Mouse (Mus musculus): Measurements from ENCODE around the gene Olfr1318. TPM values are rescaled to one million over a fixed set of nuclear protein-coding genes. Genes with fewer than 3 reads are reported as not detected.

The Olfr1318 gene
- not detected in 2 replicates for polyA plus RNA-seq (2016; fragmentation: Nextera tagmentation; extraction: Ambion mirVana)

DNA sequence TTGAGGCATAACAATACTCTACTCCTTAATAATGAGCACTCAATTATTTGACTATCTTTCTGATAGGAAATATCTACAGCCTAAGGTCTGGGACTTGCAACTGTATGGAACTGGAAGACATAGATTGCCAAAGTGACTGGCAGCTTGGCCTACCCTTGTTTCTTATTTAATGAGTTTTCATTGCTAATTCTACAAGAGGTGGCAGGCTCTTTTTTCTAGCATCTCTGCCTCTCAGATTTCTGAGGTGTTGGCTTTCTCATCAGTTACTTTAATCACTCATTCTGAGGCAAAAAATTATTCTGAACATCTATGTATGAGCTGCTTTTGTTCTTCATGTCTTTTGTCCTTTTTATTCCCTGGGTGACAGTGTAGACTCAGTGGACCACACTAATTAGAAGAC is at the start of gene Olfr1318:
Gene Olfr1318, plus strand, starts transcription at position 301 of the 400 bp plus-strand sequence.
- no peaks in the 10 kb centered on the region for H3K27me3 ChIP-seq (ENCODE audit: low read depth, poor library complexity, severe bottlenecking)
- no peaks in the 10 kb centered on the region for H3K9me3 ChIP-seq (replicated peaks)
- no peak within 1 kb of the TSS for H3K27ac ChIP-seq (replicated peaks)
- H3K4me1 ChIP-seq, result no peaks in the 10 kb centered on the region
- H3K36me3 ChIP-seq, result no peaks in the 10 kb centered on the region
- DNase-seq (ENCODE audit: low spot score), result no peak
- H3K4me3 ChIP-seq, result no peak within 1 kb of the TSS

DNA sequence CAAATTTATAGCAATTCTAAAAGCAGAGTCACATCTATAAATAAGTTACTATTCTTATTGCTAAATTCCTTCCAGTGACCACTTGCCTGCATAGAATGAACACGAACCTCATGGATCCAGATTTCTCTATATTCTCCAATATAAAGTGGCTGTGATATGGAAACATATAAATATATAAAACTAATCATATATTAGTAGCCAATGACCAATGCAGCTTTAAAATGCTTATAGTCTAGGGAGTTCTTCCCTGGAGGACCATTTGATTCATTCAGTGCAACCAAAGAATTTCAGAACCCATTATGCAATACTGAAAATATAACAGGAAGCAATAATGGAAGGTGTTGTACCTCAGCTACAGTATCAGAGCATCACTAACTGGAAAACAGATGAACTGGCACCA is 38.7 kb upstream of the Olfr1318 start, which contains the start of gene Olfr1315-ps1:
Gene Olfr1315-ps1, minus strand, starts transcription at position 101 of the 400 bp plus-strand sequence.
- Histone ChIP-seq H3K4me1 (no peaks in the 10 kb centered on the region), H3K36me3 (no peaks in the 10 kb centered on the region), H3K27ac (replicated peaks) (no peak within 1 kb of the TSS), H3K9me3 (replicated peaks) (no peaks in the 10 kb centered on the region), H3K27me3 (ENCODE audit: low read depth, poor library complexity, severe bottlenecking) (no peaks in the 10 kb centered on the region), H3K4me3 (no peak within 1 kb of the TSS)
- DNase-seq (ENCODE audit: low spot score), result no peak
- 74% methylated on average over 1 of the region's 1 CpGs for WGBS

DNA sequence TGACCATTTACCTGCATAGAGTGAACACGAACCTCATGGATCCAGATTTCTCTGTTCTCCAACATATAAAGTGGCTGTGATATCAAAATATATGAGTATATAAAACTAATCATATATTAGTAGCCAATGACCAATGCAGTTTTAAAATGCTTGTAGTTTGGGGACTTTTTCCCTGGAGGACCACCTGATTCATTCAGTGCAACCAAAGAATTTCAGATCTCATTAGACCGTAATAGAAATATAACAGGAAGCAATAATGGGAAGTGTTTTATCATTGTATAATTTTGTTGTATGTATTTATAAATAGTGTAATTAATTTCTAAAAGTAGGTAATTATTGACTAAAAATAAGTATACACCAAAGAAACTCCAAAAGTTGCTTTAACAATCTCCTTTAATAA is 19.1 kb upstream of the Olfr1318 start, which contains the start of gene Olfr1316:
Gene Olfr1316, minus strand, starts transcription at position 101 of the 400 bp plus-strand sequence.
- WGBS, result 81% methylated on average over 2 of the region's 2 CpGs
- H3K27me3 ChIP-seq (ENCODE audit: low read depth, poor library complexity, severe bottlenecking), result no peaks in the 10 kb centered on the region
- DNase-seq (ENCODE audit: low spot score), result no peak
- no peaks in the 10 kb centered on the region for H3K4me1 ChIP-seq
- H3K9me3 ChIP-seq (replicated peaks), result no peaks in the 10 kb centered on the region
- H3K4me3 ChIP-seq, result no peak within 1 kb of the TSS
- H3K27ac ChIP-seq (replicated peaks), result no peak within 1 kb of the TSS
- no peaks in the 10 kb centered on the region for H3K36me3 ChIP-seq

DNA sequence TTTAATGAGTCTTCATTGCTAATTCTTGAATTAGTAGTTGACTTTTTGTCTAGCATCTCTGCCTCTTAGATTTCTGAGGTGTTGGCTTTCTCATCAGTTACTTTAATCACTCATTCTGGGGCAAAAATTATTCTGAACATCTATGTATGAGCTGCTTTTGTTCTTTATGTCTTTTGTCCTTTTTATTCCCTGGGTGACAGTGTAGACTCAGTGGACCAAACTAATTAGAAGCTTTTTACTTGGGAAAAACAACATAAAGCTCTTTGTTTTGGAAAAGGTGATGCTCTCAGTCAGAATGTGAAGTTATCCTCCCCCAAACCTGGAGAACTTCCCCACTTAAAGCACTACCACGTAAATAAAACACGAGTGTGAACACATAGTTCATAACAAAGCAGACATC is 14.0 kb upstream of the Olfr1318 start, which contains the start of gene Olfr1317:
Gene Olfr1317, plus strand, starts transcription at position 301 of the 400 bp plus-strand sequence.
- Histone ChIP-seq H3K36me3 (no peaks in the 10 kb centered on the region), H3K9me3 (replicated peaks) (no peaks in the 10 kb centered on the region), H3K4me3 (no peak within 1 kb of the TSS), H3K4me1 (no peaks in the 10 kb centered on the region), H3K27ac (replicated peaks) (no peak within 1 kb of the TSS), H3K27me3 (ENCODE audit: low read depth, poor library complexity, severe bottlenecking) (no peaks in the 10 kb centered on the region)
- 70% methylated on average over 2 of the region's 2 CpGs for WGBS
- no peak for DNase-seq (ENCODE audit: low spot score)

DNA sequence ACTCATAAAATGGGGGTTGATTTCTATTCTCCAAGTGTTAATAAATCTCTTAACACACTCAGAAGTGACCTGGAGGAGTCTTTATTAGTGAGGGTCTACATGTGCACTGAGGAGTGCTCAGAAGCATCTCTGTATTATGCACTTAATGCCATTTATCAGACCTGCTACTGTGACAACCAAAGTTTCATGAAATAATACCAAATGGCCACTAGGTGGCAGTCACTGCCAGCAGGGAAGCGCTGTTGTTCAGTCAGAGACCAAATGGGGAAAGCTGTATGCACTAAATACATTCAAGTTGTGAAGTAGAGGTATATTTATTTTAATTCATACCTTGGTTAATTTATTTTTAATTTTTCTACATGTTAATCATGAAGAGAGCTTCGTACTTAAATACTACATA is 42.9 kb downstream of the Olfr1318 start:
- 3% methylated on average over 2 of the region's 2 CpGs for WGBS
- Histone ChIP-seq H3K27me3 (ENCODE audit: low read depth, poor library complexity, severe bottlenecking) (no peaks in the 10 kb centered on the region), H3K4me3 (no peak overlapping the region), H3K4me1 (no peaks in the 10 kb centered on the region), H3K27ac (replicated peaks) (no peak overlapping the region), H3K36me3 (no peaks in the 10 kb centered on the region), H3K9me3 (replicated peaks) (no peaks in the 10 kb centered on the region)
- no peak for DNase-seq (ENCODE audit: low spot score)

DNA sequence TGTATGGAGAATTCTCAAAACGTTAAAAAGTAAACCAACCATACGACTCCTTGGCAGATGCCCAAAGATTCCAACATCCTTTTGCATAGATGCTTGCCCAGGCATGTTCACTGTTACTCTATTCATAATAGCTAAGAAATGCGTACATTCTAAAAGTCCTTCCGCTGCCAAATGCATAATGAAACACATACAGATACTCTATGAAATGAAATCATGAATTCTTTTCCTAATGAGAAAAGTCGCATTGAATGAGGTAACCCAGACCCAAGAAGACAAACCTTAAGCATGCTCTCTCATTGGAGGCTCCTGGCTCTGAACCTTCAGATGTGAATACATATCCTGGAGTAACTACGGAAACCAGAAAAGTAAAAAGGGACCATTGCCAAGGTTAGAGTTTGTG is 49.1 kb downstream of the Olfr1318 start:
- WGBS, result 81% methylated on average over 6 of the region's 6 CpGs
- H3K27ac ChIP-seq (replicated peaks), result no peak overlapping the region
- DNase-seq (ENCODE audit: low spot score), result no peak

More for the DNA sequence above, 49.1 kb downstream of the Olfr1318 start:
- Histone ChIP-seq H3K36me3 (no peaks in the 10 kb centered on the region), H3K9me3 (replicated peaks) (no peaks in the 10 kb centered on the region), H3K4me1 (no peaks in the 10 kb centered on the region), H3K27me3 (ENCODE audit: low read depth, poor library complexity, severe bottlenecking) (no peaks in the 10 kb centered on the region), H3K4me3 (no peak overlapping the region)

Other genes starting within 250 kb of the Olfr1318 start
- gene Olfr1306, start 237.9 kb upstream of the Olfr1318 start, polyA plus RNA-seq (2016; fragmentation: Nextera tagmentation; extraction: Ambion mirVana), result not detected in 2 replicates
- gene Olfr1307, start 204.8 kb upstream of the Olfr1318 start, polyA plus RNA-seq (2016; fragmentation: Nextera tagmentation; extraction: Ambion mirVana), result not detected in 2 replicates
- gene Olfr1308, start 189.3 kb upstream of the Olfr1318 start, polyA plus RNA-seq (2016; fragmentation: Nextera tagmentation; extraction: Ambion mirVana), result not detected in 2 replicates
- gene Olfr1309, start 163.9 kb upstream of the Olfr1318 start, polyA plus RNA-seq (2016; fragmentation: Nextera tagmentation; extraction: Ambion mirVana), result not detected in 2 replicates
- gene Olfr1310, start 141.5 kb upstream of the Olfr1318 start, polyA plus RNA-seq (2016; fragmentation: Nextera tagmentation; extraction: Ambion mirVana), result not detected in 2 replicates
- not detected in 2 replicates for gene Olfr1311, start 129.8 kb upstream of the Olfr1318 start, polyA plus RNA-seq (2016; fragmentation: Nextera tagmentation; extraction: Ambion mirVana)
- gene Olfr1312, start 104.0 kb upstream of the Olfr1318 start, polyA plus RNA-seq (2016; fragmentation: Nextera tagmentation; extraction: Ambion mirVana), result not detected in 2 replicates
- gene Olfr1313, start 76.4 kb upstream of the Olfr1318 start, polyA plus RNA-seq (2016; fragmentation: Nextera tagmentation; extraction: Ambion mirVana), result not detected in 2 replicates
- gene Olfr1314, start 57.4 kb upstream of the Olfr1318 start, polyA plus RNA-seq (2016; fragmentation: Nextera tagmentation; extraction: Ambion mirVana), result not detected in 2 replicates
- gene Olfr1315-ps1, start 38.8 kb upstream of the Olfr1318 start, polyA plus RNA-seq (2016; fragmentation: Nextera tagmentation; extraction: Ambion mirVana), result not detected in 2 replicates
- not detected in 2 replicates for gene Olfr1316, start 19.2 kb upstream of the Olfr1318 start, polyA plus RNA-seq (2016; fragmentation: Nextera tagmentation; extraction: Ambion mirVana)
- gene Olfr1317, start 13.9 kb upstream of the Olfr1318 start, polyA plus RNA-seq (2016; fragmentation: Nextera tagmentation; extraction: Ambion mirVana), result not detected in 2 replicates
- 11.4 and 13.7 TPM in 2 replicates for gene Lpcat4, start 85.3 kb downstream of the Olfr1318 start, polyA plus RNA-seq (2016; fragmentation: Nextera tagmentation; extraction: Ambion mirVana)
- gene Nutm1, start 105.1 kb downstream of the Olfr1318 start, polyA plus RNA-seq (2016; fragmentation: Nextera tagmentation; extraction: Ambion mirVana), result 0.02 TPM in 1 of 2 replicates, not detected in the other
- 178 and 211 TPM in 2 replicates for gene Nop10, start 107.7 kb downstream of the Olfr1318 start, polyA plus RNA-seq (2016; fragmentation: Nextera tagmentation; extraction: Ambion mirVana)
- 7.4 and 11.3 TPM in 2 replicates for gene Slc12a6, start 111.6 kb downstream of the Olfr1318 start, polyA plus RNA-seq (2016; fragmentation: Nextera tagmentation; extraction: Ambion mirVana)
- 0.04 TPM in 1 of 2 replicates, not detected in the other for gene Gm21985, start 112.1 kb downstream of the Olfr1318 start, polyA plus RNA-seq (2016; fragmentation: Nextera tagmentation; extraction: Ambion mirVana)
- 121 and 125 TPM in 2 replicates for gene Emc4, start 213.8 kb downstream of the Olfr1318 start, polyA plus RNA-seq (2016; fragmentation: Nextera tagmentation; extraction: Ambion mirVana)
- 41.2 and 42.2 TPM in 2 replicates for gene Katnbl1, start 225.0 kb downstream of the Olfr1318 start, polyA plus RNA-seq (2016; fragmentation: Nextera tagmentation; extraction: Ambion mirVana)

Measured in midbrain, embryonic 10.5 days (tissue).